Mouse (Mus musculus) urinary bladder, postnatal 4 days (tissue): ENCODE data around the gene Nedd4.
A peak's percentile ranks its signal among the peaks of the same experiment; 100 is the strongest.
"Not testable (repeated sequence)": the region's sequence is repeated elsewhere in the genome, so short reads cannot be mapped to it uniquely, and the experiment has no call there.

Experiments
- DNase-seq, 2 experiments: peaks; one replicate each; pipeline ENCODE4 v3.0.0; 2021 to 2022; ENCODE audit warnings: low spot score in 2 of 2

Gene Nedd4

DNA sequence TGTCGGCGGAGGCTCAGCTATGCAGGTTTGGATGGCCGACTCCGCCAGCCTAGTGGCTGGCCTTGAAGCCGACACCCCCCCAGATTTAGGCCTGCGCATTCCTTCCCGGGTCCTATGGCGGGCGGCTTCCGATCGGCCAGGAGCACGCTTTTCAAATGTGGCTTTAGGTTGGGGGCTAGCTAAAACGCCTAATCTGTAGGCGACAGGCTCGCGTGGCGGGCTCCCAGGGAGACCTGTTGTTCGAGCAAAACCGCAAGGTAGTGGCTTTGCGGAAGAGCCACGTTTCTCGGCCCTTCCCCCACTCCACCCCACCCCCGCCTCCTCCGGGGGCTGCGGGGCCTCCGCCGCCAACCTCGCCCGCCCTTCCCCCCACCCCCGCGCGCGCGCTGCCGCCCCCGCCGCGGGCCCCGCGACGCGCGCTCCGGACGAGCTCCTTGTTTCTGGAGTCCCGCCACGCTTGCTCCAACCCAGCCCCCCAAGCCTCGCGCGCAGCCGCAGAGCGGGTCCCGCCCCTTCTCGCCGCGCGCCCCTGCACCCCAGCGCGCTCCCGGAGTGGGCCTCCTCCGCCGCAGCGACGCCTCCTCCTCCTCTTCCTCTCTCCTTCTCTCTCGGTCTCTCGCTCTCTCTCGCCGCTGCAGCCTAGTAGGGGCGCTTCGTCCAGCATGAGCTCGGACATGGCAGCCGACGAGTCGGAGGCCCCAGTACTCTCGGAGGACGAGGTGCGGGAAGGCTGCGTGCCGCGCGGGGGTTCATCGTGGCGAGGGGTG, at the start of gene Nedd4:
TSS of gene Nedd4 (plus strand) at position 452 of the 767 bp plus-strand sequence.
- DNase-seq: peak; percentile 97

DNA sequence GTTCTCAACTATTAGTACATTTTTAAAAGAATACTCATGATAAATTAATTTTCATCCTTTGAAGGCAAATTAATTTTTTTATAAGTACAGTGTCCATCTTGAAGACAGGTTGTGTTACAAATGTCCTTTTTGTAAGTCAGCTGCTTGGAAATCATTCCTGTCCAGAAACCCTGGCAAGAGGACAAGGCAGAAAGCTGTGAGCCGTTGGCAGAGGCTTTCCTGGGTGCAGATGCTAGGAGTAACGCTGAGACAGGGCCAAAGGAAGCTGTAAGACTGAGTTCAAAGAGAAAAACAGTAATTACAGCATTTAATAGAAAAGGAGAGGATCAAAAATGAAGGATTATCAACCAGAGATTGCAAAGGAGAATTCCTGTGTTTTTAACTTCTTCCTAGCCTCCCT, 48.3 kb upstream of the Nedd4 start:
- DNase-seq: no peak

DNA sequence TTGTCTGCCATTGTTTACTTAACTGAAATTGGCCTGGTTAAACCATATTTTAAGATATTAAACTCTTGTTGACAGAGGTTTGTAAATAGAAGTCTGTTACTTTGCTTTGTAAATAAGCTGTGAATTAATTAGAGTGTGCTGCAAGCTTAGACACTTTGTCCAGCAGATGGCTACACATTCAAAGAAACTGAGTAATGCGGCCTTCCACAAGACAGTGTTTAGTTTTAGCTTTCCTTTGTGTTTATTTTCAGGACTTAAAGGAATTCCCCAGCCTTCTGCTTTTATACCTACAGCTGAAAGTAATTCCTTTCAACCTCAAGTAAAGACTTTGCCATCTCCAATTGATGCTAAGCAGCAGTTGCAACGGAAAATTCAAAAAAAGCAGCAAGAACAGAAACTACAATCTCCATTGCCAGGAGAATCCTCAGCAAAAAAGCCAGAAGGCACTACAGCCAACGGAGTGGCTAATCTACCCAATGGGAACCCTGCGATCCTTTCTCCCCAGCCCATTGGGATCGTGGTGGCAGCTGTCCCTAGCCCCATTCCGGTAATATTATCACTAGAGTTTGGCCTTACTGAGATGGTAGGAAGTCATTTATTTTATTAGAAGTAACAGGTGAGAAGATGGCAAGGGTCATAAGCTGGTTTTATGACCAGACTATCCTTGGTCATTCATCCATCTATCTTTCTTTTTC, 47.2 kb upstream of the Nedd4 start:
- no peak for DNase-seq

DNA sequence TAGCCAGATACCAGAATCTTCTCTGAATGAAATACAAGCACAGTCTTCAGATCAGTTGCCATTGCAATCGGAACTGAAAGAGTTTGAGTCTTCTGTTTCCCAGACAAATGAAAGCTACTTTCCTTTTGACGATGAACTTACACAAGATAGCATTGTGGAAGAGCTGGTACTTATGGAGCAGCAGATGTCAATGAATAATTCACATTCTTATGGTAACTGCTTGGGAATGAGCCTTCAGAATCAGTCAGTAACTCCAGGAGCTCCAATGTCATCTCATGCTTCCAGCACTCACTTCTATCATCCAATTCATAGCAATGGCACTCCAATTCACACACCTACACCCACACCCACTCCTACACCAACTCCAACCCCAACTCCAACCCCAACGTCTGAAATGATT, 44.1 kb upstream of the Nedd4 start:
- no peak for DNase-seq

GRCm38 (mm10) chr9:72623605-72624004, 38.5 kb upstream of the Nedd4 start:
- no peak for DNase-seq

DNA sequence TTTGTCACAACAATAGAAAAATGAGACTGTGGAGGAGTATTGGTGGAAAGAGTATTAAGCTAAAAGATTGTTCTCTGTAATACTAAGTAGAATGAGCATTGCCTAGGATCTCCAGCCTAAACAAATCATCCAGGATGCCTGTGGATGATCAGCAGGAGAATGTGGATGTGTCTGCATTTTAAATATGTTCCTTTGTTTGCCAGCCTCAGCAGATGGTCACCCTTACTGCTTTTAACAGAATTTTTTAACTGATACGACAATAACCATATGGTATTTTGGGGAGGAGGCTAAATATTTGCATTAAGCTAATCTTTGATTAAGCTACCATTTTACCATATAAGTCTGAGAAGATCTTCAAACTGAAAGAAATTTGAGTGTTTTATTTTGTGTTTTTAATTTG, 34.5 kb upstream of the Nedd4 start:
- DNase-seq: no peak

DNA sequence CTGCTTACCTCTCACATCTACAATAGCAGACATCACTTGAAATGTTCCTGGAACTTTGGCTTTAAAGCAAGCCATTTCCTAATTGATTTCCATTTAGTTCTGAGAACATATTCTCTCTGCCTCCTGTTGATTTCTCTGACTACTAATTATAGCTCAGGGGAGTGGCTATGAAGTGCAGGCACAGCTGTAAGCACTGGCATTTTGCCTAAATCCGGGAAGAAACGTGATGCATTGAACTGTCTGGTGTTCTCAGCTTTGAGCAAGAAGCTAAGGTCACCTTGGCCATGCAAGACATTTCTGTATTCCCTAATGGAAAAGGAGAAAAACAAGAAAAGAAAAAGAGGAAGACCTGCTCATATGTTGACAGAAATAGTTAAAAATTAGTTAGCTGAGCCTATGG, 33.6 kb upstream of the Nedd4 start:
- DNase-seq: no peak

DNA sequence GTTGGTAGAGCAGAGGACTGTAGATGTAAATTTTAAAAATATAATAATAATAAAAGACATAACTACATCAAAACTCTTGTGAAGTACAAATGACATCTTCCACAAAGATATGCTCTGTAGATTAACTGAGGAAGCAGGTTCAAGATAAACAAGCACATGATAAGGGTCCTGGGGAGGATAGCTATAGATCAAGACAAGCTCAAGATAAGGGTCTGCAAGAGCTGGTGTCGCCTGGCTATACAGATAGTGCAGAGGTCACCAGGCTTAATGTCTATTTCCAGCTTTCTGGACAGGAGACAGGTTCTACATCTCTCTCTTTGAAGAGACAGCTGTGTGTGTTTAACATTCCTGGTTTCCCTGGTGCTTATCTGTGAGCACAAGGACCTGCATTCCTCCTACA, 29.9 kb upstream of the Nedd4 start:
- DNase-seq: no peak

GRCm38 (mm10) chr9:72635134-72635533, 27.0 kb upstream of the Nedd4 start:
- no peak for DNase-seq

DNA sequence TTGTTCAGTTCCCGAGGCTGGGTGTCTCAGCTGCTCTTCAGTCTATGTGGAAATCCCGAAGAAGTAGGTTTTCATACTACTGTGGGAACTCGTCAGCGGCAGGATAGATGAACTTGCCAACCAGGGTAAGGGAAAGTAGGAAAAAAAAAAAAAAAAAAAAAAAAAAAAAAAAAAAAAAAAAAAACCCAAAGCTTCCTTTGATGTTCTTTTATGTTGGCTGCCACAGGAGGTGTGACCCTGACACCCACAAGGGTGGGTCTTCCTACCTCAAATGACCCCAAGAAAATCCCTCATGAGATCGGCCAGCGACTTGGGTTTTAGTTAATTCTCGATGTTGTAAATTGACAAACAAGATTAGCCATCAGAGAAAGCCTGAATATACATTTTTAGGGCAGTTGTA, 25.6 kb upstream of the Nedd4 start:
- no peak for DNase-seq

GRCm38 (mm10) chr9:72637243-72637642, 24.9 kb upstream of the Nedd4 start:
- no peak for DNase-seq

DNA sequence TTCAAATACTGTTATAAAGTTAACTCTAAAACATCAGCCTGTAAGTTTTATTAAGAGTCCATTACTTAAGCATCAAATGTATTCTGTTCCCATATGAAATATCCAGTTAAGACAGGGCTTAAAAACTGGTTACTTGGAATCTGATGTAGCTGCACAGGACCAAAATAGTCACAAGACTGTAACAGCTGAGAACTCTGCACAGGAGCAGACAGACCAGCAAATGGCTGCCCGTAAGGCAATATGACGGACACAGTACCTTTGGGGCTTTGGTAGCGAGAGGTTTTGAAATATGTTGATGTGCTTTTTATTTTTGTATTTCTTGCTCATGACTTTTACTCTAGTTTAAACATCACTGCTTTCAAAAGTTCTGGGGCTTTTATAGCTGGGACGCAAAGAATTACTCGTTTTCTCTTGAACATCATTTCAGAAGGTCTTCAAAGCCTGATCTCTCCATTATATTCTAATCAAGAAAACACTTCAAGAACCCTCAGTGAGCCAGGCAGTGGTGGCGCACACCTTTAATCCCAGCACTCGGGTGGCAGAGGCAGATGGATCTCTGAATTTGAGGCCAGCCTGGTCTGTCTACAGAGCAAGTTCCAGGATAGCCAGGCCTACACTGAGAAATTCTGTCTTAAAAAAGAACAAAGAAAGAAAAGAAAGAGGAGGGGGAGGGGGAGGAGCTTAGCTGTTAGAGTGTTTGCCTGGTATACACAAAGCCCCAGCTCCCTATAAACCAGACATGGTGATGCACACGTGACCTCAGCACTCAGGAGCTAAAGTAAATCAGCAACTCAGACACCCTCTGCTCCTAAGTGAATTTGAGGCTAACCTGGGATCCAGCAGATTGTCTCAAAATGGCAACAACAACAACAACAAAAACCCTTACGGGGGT, 22.9 kb upstream of the Nedd4 start:
- DNase-seq: no peak

DNA sequence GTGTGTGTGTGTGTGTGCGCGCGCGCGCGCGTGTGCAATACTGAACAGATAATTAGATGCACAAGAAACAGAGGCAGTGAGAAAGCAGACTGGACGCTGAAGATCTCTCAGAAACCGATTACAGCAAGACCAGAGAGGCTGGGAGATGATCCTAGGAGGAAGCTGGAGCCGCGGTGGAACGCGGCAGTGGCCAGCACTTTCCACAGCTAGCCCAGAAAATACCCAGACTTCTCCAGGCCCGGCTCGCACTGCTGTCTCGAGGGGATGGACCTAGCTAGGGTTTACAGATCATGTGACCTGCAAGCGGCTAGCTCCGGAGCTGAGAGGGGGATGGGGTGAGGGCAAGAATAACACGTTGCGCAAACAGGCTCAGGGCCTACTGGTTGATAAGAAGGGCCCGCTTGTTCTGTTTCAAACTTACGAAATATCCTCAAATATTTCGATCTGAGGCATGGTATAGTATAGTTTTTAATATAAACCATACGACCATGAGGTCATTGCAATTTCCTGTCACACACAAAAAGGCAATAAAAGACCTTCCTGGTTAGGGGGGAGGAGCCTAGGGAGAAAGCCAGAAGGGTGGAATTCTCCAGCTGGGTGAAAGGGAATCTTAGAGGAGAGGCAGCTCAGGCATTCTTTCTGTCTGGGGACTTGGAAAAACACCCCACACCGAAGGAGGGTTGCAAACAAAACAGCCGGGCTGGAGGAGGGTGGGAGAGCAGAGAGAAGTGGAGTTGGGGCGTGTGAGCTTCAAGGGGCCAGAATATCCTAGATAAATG, 22.1 kb upstream of the Nedd4 start:
- DNase-seq: peak; percentile 82 to 83

DNA sequence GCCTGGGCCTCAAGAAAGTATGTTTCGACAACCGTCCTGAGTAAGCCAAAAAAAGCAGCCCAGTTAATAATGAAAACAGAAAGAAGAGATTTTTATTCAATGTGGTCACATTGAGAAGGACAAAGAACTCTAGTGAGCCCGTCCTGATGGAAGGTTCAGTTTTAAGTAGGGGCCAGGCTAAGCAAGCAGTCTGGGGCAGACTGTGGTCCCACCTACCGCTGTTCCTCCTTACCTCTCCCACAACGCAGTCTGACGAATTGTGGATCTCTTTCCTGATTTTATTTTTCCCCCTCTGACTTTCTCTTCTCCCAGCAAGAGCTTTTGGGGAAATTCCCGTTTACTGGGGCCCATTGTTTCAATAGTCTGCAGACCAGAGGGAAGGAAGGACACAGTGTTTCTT, 21.5 kb upstream of the Nedd4 start:
- DNase-seq: no peak

DNA sequence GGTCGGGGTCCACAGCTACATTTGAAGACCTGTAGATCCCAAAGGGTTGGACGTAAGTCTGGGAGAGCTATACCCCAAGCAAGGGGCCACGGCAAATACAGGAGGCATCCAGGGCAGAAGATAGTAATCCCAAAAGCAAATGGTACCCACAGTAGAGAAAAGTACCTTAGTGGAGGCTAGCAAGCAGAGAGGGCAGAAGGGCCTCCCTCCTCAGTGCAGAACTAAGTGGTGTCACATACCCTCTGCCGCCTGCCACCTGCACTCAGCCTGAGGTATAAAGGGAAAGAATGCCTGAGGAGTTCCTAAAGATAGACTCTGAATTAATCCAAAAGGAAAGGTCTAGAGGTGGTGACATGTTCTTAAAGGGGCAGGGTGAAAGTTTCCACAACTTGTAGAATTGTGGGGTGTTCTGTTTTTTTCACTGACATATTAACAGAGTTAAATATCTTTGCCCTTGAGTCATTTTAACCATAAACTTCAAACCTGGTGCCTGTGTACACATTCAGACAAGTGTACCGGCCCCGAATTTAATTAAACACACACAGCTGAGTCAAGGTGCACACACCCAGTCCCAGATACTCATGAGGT, 21.0 kb upstream of the Nedd4 start:
- DNase-seq: no peak

DNA sequence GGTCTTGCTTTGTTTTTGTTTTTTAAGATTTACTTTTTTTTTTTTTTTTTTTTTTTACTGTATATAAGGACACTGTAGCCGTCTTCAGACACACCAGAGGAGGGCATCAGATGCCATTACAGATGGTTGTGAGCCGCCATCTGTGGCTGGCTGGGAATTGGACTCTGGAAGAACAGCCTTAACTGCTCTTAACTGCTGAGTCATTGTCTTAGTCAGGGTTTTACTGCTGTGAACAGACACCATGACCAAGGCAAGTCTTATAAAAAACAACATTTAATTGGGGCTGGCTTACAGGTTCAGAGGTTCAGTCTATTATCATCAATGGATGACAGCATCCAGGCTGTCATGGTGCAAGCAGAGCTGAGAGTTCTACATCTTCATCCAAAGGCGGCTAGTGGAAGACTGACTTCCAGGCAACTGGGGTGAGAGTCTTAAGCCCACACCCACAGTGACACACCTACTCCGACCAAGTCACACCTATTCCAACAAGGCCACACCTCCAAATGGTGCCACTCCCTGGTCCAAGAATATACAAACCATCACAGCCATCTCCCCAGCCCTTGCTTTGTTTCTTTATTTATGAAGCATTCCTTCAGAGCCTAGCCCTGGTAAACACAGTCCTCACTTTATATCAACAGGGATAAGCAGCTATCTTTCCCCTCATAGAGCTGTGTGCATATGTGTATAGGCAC, 19.2 kb upstream of the Nedd4 start:
- not testable (repeated sequence) for DNase-seq

GRCm38 (mm10) chr9:72643651-72644417, 18.3 kb upstream of the Nedd4 start:
- no peak for DNase-seq

- no peak for DNase-seq
Measured at GRCm38 (mm10) chr9:72644418-72645110, 17.6 kb upstream of the Nedd4 start.

GRCm38 (mm10) chr9:72649781-72650180, 12.4 kb upstream of the Nedd4 start:
- no peak for DNase-seq
